Mouse (Mus musculus) stomach, postnatal 0 days (tissue): Measurements from ENCODE around the gene Glipr1l3.
"Not testable (repeated sequence)": the region's sequence is repeated elsewhere in the genome, so short reads cannot be mapped to it uniquely, and the experiment has no call there.

ENCODE experiments used
- CTCF ChIP-seq: IDR thresholded peaks from 2 replicates; pipeline ENCODE4 v1.5.1; 2016; ENCODE audit warnings: antibody characterized with exemption, low read depth, mild to moderate bottlenecking, moderate library complexity
- EP300 ChIP-seq: optimal IDR thresholded peaks from 2 replicates; pipeline ENCODE3; 2016; ENCODE audit warnings: antibody characterized with exemption

DNA sequence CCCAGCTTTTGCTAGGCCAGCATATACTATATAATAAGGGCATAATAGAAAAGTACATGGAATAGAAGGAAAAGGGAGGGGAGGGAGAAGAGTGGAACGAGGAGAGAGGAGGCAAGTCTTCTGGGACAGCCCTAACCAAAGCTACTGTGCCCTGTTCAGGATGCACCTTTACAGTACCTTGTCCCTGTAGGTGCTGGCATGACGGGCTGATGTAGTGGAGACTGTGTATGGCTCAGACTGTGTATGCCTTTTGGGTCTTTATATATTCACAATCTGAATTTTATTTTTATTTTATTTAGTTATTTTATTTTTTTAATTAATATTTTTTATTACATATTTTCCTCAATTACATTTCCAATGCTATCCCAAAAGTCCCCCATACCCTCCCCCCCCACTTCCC, 33.8 kb upstream of the Glipr1l3 start:
- not testable (repeated sequence) for TF ChIP-seq CTCF, EP300
